Mouse (Mus musculus): ENCODE data around the gene Cbr1. TPM values are rescaled to one million over a fixed set of nuclear protein-coding genes. Genes with fewer than 3 reads are reported as not detected.
A peak's percentile ranks its signal among the peaks of the same experiment; 100 is the strongest.

The Cbr1 gene
- 6.8 and 12.3 TPM in 2 replicates for polyA plus RNA-seq (2011; ENCODE audit: insufficient read depth, insufficient read length, low replicate concordance, missing spikeins)

DNA sequence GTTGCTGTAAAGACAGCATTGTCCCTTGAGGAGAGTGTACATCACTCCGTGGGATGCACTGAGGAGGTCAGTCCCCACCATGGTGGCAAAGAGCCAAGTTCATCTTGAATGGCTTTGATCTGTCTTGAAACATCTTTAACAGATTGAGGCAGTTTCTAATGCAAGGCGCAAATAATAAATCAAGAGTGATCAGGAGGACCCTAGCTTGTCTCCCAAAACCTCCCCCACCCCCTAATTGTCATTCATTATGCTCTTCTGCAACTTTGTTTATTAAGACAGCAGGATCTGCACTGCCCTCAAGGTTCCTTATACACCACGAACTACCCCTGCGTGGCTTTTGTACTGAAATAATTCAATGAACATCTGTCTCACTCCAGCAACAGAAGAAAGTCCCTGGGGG, at the start of gene Cbr1:
TSS of gene Cbr1 (plus strand) at position 301 of the 400 bp plus-strand sequence.
- H3K27ac ChIP-seq (ENCODE audit: control insufficient read depth, insufficient read depth, low read depth, low read length, poor library complexity), result no peak within 1 kb of the TSS
- no peak within 1 kb of the TSS for H3K4me3 ChIP-seq (replicated peaks; ENCODE audit: control insufficient read depth, low read depth, low read length)
- H3K4me1 ChIP-seq (ENCODE audit: control insufficient read depth, insufficient read depth, low read length), result no peaks in the 10 kb centered on the region
- 69% methylated on average over 4 of the region's 4 CpGs for WGBS
- TF ChIP-seq CTCF (IDR thresholded peaks at IDR 0.05; ENCODE audit: control insufficient read depth, insufficient read depth, low read length) (no peak), POLR2A (IDR thresholded peaks at IDR 0.05; ENCODE audit: borderline replicate concordance, control insufficient read depth, low read depth, low read length) (no peak)

GRCm38 (mm10) chr16:93557646-93558045, 48.0 kb upstream of the Cbr1 start:
- Histone ChIP-seq H3K4me1 (ENCODE audit: control insufficient read depth, insufficient read depth, low read length) (no peaks in the 10 kb centered on the region; the same call in 1 of the 2 replicates), H3K27ac (ENCODE audit: control insufficient read depth, insufficient read depth, low read depth, low read length, poor library complexity) (no peak overlapping the region), H3K4me3 (replicated peaks; ENCODE audit: control insufficient read depth, low read depth, low read length) (no peak overlapping the region)
- WGBS, result 44% methylated on average over 8 of the region's 8 CpGs
- TF ChIP-seq POLR2A (IDR thresholded peaks at IDR 0.05; ENCODE audit: borderline replicate concordance, control insufficient read depth, low read depth, low read length) (no peak), CTCF (IDR thresholded peaks at IDR 0.05; ENCODE audit: control insufficient read depth, insufficient read depth, low read length) (no peak)

GRCm38 (mm10) chr16:93558499-93558898, 47.2 kb upstream of the Cbr1 start:
- H3K27ac ChIP-seq (ENCODE audit: control insufficient read depth, insufficient read depth, low read depth, low read length, poor library complexity), result no peak overlapping the region
- H3K4me3 ChIP-seq (replicated peaks; ENCODE audit: control insufficient read depth, low read depth, low read length), result no peak overlapping the region
- WGBS, result 74% methylated on average over 12 of the region's 12 CpGs
- TF ChIP-seq CTCF (IDR thresholded peaks at IDR 0.05; ENCODE audit: control insufficient read depth, insufficient read depth, low read length) (no peak), POLR2A (IDR thresholded peaks at IDR 0.05; ENCODE audit: borderline replicate concordance, control insufficient read depth, low read depth, low read length) (no peak)
- no peaks in the 10 kb centered on the region for H3K4me1 ChIP-seq (ENCODE audit: control insufficient read depth, insufficient read depth, low read length)

GRCm38 (mm10) chr16:93572383-93572782, 33.3 kb upstream of the Cbr1 start:
- H3K27ac ChIP-seq (ENCODE audit: control insufficient read depth, insufficient read depth, low read depth, low read length, poor library complexity), result no peak overlapping the region
- no peaks in the 10 kb centered on the region; the same call in 1 of the 2 replicates for H3K4me1 ChIP-seq (ENCODE audit: control insufficient read depth, insufficient read depth, low read length)
- 32% methylated on average over 6 of the region's 6 CpGs for WGBS
- H3K4me3 ChIP-seq (replicated peaks; ENCODE audit: control insufficient read depth, low read depth, low read length), result no peak overlapping the region
- no peak for TF ChIP-seq CTCF (IDR thresholded peaks at IDR 0.05; ENCODE audit: control insufficient read depth, insufficient read depth, low read length)
- no peak for TF ChIP-seq POLR2A (IDR thresholded peaks at IDR 0.05; ENCODE audit: borderline replicate concordance, control insufficient read depth, low read depth, low read length)

GRCm38 (mm10) chr16:93573434-93573833, 32.2 kb upstream of the Cbr1 start:
- Histone ChIP-seq H3K4me3 (replicated peaks; ENCODE audit: control insufficient read depth, low read depth, low read length) (no peak overlapping the region), H3K4me1 (ENCODE audit: control insufficient read depth, insufficient read depth, low read length) (no peaks in the 10 kb centered on the region; the same call in 1 of the 2 replicates), H3K27ac (ENCODE audit: control insufficient read depth, insufficient read depth, low read depth, low read length, poor library complexity) (no peak overlapping the region)
- 82% methylated on average over 5 of the region's 5 CpGs for WGBS
- TF ChIP-seq POLR2A (IDR thresholded peaks at IDR 0.05; ENCODE audit: borderline replicate concordance, control insufficient read depth, low read depth, low read length) (no peak), CTCF (IDR thresholded peaks at IDR 0.05; ENCODE audit: control insufficient read depth, insufficient read depth, low read length) (no peak)

DNA sequence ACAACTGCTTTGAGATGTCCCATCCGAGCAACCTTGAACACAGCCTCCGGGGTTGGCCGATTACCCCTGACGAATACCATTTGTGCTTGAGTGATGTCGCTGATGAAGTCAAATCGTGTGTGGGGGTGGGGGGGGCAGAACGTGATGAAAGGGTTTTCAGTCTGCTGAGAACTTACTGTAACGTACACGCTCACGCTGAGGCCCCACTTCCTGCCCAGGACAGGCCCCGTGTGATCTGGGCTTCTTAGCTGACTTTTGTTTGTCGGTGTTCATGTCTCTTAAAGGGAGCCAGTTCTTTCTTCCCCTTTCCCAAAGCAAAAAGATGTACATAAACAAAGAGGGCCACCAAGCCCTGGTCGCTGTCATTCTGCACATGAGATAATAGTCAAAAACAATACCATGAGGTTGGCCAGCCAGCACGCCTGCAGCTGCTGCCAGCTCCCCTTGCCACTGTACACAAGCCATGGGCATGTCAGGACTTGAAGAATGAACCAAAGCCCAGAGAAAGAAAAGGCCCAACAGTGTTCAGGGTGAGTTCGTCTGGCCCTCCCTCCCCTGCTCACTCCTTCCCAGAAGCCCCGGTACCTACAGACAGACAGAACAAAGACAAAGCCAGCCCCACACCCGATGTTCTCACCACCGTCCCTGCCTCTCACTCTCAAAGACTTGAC, 31.0 kb upstream of the Cbr1 start:
- no peak overlapping the region; the same call in 1 of the 2 replicates for H3K27ac ChIP-seq (ENCODE audit: control insufficient read depth, insufficient read depth, low read depth, low read length, poor library complexity)
- H3K4me1 ChIP-seq (ENCODE audit: control insufficient read depth, insufficient read depth, low read length), result peaks cover 3% of the 10 kb centered on the region
- WGBS, result 31% methylated on average over 18 of the region's 18 CpGs
- no peak overlapping the region for H3K4me3 ChIP-seq (replicated peaks; ENCODE audit: control insufficient read depth, low read depth, low read length)
- TF ChIP-seq POLR2A (IDR thresholded peaks at IDR 0.05; ENCODE audit: borderline replicate concordance, control insufficient read depth, low read depth, low read length), result no peak
- TF ChIP-seq CTCF (IDR thresholded peaks at IDR 0.05; ENCODE audit: control insufficient read depth, insufficient read depth, low read length), result no peak

DNA sequence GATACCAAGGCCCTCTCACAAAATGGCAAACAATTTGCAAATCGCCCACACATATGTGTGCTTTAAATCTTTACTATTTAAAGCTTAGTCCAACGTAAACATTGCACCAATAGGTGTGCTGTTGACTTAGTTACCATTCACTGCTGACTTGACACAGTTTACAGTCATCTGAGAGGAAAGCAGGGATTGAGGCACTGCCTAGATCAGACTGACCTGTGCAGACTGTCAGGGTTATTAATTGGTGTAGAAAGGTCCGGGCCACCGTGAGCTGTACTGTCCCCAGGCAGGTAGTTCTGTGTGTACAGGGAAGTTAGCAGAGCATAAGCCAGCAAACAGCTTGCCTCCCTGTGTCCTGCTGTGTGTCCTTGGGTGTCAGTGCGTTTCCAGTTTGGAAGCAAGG, 30.1 kb upstream of the Cbr1 start:
- Histone ChIP-seq H3K27ac (ENCODE audit: control insufficient read depth, insufficient read depth, low read depth, low read length, poor library complexity) (no peak overlapping the region), H3K4me3 (replicated peaks; ENCODE audit: control insufficient read depth, low read depth, low read length) (no peak overlapping the region), H3K4me1 (ENCODE audit: control insufficient read depth, insufficient read depth, low read length) (peaks cover 4% of the 10 kb centered on the region)
- TF ChIP-seq CTCF (IDR thresholded peaks at IDR 0.05; ENCODE audit: control insufficient read depth, insufficient read depth, low read length) (no peak), POLR2A (IDR thresholded peaks at IDR 0.05; ENCODE audit: borderline replicate concordance, control insufficient read depth, low read depth, low read length) (no peak)
- 79% methylated on average over 5 of the region's 5 CpGs for WGBS

GRCm38 (mm10) chr16:93576412-93577082, 29.1 kb upstream of the Cbr1 start:
- TF ChIP-seq POLR2A (IDR thresholded peaks at IDR 0.05; ENCODE audit: borderline replicate concordance, control insufficient read depth, low read depth, low read length) (no peak), CTCF (IDR thresholded peaks at IDR 0.05; ENCODE audit: control insufficient read depth, insufficient read depth, low read length) (peak; percentile 94)
- Histone ChIP-seq H3K27ac (ENCODE audit: control insufficient read depth, insufficient read depth, low read depth, low read length, poor library complexity) (no peak overlapping the region), H3K4me3 (replicated peaks; ENCODE audit: control insufficient read depth, low read depth, low read length) (no peak overlapping the region), H3K4me1 (ENCODE audit: control insufficient read depth, insufficient read depth, low read length) (peaks cover 4% of the 10 kb centered on the region)
- WGBS, result 50% methylated on average over 14 of the region's 14 CpGs

Data from bone marrow, adult 2 months (tissue).